Mouse (Mus musculus): ENCODE measurements around the gene Reep3.

DNA sequence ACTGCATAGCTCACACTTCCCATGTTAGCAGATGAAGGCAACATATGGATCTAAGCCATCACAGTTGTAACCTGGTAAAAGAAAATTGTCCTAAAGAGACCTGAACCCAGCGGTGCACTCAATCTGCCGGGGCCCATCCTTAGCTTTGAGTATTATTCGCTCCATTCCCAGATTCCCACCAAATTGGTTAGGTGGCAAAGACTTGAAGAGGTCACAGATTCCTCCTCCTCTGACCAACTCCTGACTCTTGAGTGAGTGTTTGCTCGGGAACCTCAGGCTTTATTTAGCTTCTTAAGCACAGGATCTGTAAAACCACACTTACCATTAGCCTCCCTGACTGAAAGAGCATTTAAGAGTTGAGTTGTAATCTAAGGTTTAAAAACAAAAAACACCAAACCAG, 24.1 kb downstream of the Reep3 start:
- TF ChIP-seq CTCF (IDR thresholded peaks at IDR 0.05; ENCODE audit: extremely low read depth, insufficient read depth, insufficient read length, insufficient replicate concordance) (no peak), POLR2A (IDR thresholded peaks at IDR 0.05; ENCODE audit: low read depth, low read length) (no peak)
